In genomic region chr9:67129891-67130290, GRCm38 (mm10) we compare ENCODE assay signal across 19 mouse cellular contexts.
"Had no signal": no experiment of that assay in that cellular context is flagged by ENCODE, and none has a peak within 500 bp of the region (broad histone marks: within the 10 kb centered on the region; RNA-seq: fewer than 3 reads in every experiment).

No protein-coding gene starts in this region.

- H3K4me1 ChIP-seq: heart, embryonic 15.5 days had no signal

- DNase-seq: heart, adult 2 months; heart, postnatal 4 days; kidney, adult 18-20 months; kidney, adult 8-10 months; kidney, postnatal 10 days; kidney, postnatal 36 days; layer of hippocampus, adult 9-11 months; layer of hippocampus, postnatal 36 days; left cerebral cortex, postnatal 4 days had no signal

- H3K4me3 ChIP-seq: heart, adult 2 months; heart, embryonic 13.5 days; heart, embryonic 15.5 days; hindbrain, embryonic 10.5 days; hindbrain, embryonic 12.5 days; intestine, embryonic 15.5 days; limb, embryonic 13.5 days; limb, embryonic 15.5 days; liver, embryonic 12.5 days had no signal

- H3K27ac ChIP-seq: heart, adult 2 months; heart, embryonic 13.5 days; heart, embryonic 15.5 days; hindbrain, embryonic 10.5 days; hindbrain, embryonic 12.5 days; hindbrain, embryonic 14.5 days; intestine, embryonic 15.5 days; limb, embryonic 13.5 days; limb, embryonic 15.5 days; liver, embryonic 12.5 days; liver, embryonic 14.5 days had no signal
